Mouse (Mus musculus): ENCODE results near the gene Pla2g2f. TPM values are rescaled to one million over a fixed set of nuclear protein-coding genes. Genes with fewer than 3 reads are reported as not detected.

Gene Pla2g2f
- polyA plus RNA-seq, 1 experiment: not detected

- no peak overlapping the region for H3K4me3 ChIP-seq (ENCODE audit: insufficient read depth, low read depth, low read length)
- H3K27ac ChIP-seq (ENCODE audit: insufficient read depth, low read depth, low read length): no peak overlapping the region
- H3K36me3 ChIP-seq (ENCODE audit: control insufficient read depth, insufficient read depth, low read length): no peaks in the 10 kb centered on the region
- peaks cover 3% of the 10 kb centered on the region; the same call in 1 of the 2 replicates for H3K4me1 ChIP-seq (ENCODE audit: control insufficient read depth, insufficient read depth, low read length)
- TF ChIP-seq CTCF (conservative IDR thresholded peaks at IDR 0.05; ENCODE audit: insufficient read depth, insufficient read length, low read depth, low read length): no peak
- no peak for TF ChIP-seq POLR2A (IDR thresholded peaks at IDR 0.05; ENCODE audit: low read depth, low read length)
- peak; percentile 53 for DNase-seq
- no peaks in the 10 kb centered on the region for H3K27me3 ChIP-seq (replicated peaks; ENCODE audit: control insufficient read depth, insufficient read depth, low read length)
- 58% methylated on average over 10 of the region's 10 CpGs for WGBS
Observed at GRCm38 (mm10) chr4:138771970-138772369, 14.5 kb upstream of the Pla2g2f start.

- no peak for TF ChIP-seq CTCF (conservative IDR thresholded peaks at IDR 0.05; ENCODE audit: insufficient read depth, insufficient read length, low read depth, low read length)
- no peak for TF ChIP-seq POLR2A (IDR thresholded peaks at IDR 0.05; ENCODE audit: low read depth, low read length)
- no peaks in the 10 kb centered on the region for H3K4me1 ChIP-seq (ENCODE audit: control insufficient read depth, insufficient read depth, low read length)
- DNase-seq: no peak
- WGBS: 58% methylated on average over 9 of the region's 9 CpGs
- no peaks in the 10 kb centered on the region for H3K27me3 ChIP-seq (replicated peaks; ENCODE audit: control insufficient read depth, insufficient read depth, low read length)
- no peaks in the 10 kb centered on the region for H3K36me3 ChIP-seq (ENCODE audit: control insufficient read depth, insufficient read depth, low read length)
- no peak overlapping the region for H3K4me3 ChIP-seq (ENCODE audit: insufficient read depth, low read depth, low read length)
- no peak overlapping the region for H3K27ac ChIP-seq (ENCODE audit: insufficient read depth, low read depth, low read length)
Observed at GRCm38 (mm10) chr4:138762266-138762665, 4.8 kb upstream of the Pla2g2f start.

- H3K27me3 ChIP-seq (replicated peaks; ENCODE audit: control insufficient read depth, insufficient read depth, low read length): no peaks in the 10 kb centered on the region
- DNase-seq: no peak
- H3K4me1 ChIP-seq (ENCODE audit: control insufficient read depth, insufficient read depth, low read length): no peaks in the 10 kb centered on the region
- TF ChIP-seq POLR2A (IDR thresholded peaks at IDR 0.05; ENCODE audit: low read depth, low read length): no peak
- TF ChIP-seq CTCF (conservative IDR thresholded peaks at IDR 0.05; ENCODE audit: insufficient read depth, insufficient read length, low read depth, low read length): no peak
- H3K4me3 ChIP-seq (ENCODE audit: insufficient read depth, low read depth, low read length): no peak overlapping the region
- 87% methylated on average over 11 of the region's 11 CpGs for WGBS
- no peak overlapping the region for H3K27ac ChIP-seq (ENCODE audit: insufficient read depth, low read depth, low read length)
- H3K36me3 ChIP-seq (ENCODE audit: control insufficient read depth, insufficient read depth, low read length): no peaks in the 10 kb centered on the region
Observed at GRCm38 (mm10) chr4:138755983-138756382, 1.4 kb downstream of the Pla2g2f start.

GRCm38 (mm10) chr4:138755439-138755838, 2.0 kb downstream of the Pla2g2f start:
- Histone ChIP-seq H3K4me3 (ENCODE audit: insufficient read depth, low read depth, low read length) (no peak overlapping the region), H3K27ac (ENCODE audit: insufficient read depth, low read depth, low read length) (no peak overlapping the region), H3K27me3 (replicated peaks; ENCODE audit: control insufficient read depth, insufficient read depth, low read length) (no peaks in the 10 kb centered on the region), H3K4me1 (ENCODE audit: control insufficient read depth, insufficient read depth, low read length) (no peaks in the 10 kb centered on the region), H3K36me3 (ENCODE audit: control insufficient read depth, insufficient read depth, low read length) (no peaks in the 10 kb centered on the region)
- WGBS: 71% methylated on average over 4 of the region's 4 CpGs
- DNase-seq: no peak
- TF ChIP-seq POLR2A (IDR thresholded peaks at IDR 0.05; ENCODE audit: low read depth, low read length): no peak
- TF ChIP-seq CTCF (conservative IDR thresholded peaks at IDR 0.05; ENCODE audit: insufficient read depth, insufficient read length, low read depth, low read length): no peak

GRCm38 (mm10) chr4:138754432-138754831, 3.0 kb downstream of the Pla2g2f start:
- no peaks in the 10 kb centered on the region for H3K4me1 ChIP-seq (ENCODE audit: control insufficient read depth, insufficient read depth, low read length)
- no peak for DNase-seq
- no peaks in the 10 kb centered on the region for H3K27me3 ChIP-seq (replicated peaks; ENCODE audit: control insufficient read depth, insufficient read depth, low read length)
- no peak overlapping the region for H3K27ac ChIP-seq (ENCODE audit: insufficient read depth, low read depth, low read length)
- TF ChIP-seq CTCF (conservative IDR thresholded peaks at IDR 0.05; ENCODE audit: insufficient read depth, insufficient read length, low read depth, low read length) (no peak), POLR2A (IDR thresholded peaks at IDR 0.05; ENCODE audit: low read depth, low read length) (no peak)
- 86% methylated on average over 9 of the region's 9 CpGs for WGBS
- no peaks in the 10 kb centered on the region for H3K36me3 ChIP-seq (ENCODE audit: control insufficient read depth, insufficient read depth, low read length)
- no peak overlapping the region for H3K4me3 ChIP-seq (ENCODE audit: insufficient read depth, low read depth, low read length)

GRCm38 (mm10) chr4:138753608-138754007, 3.8 kb downstream of the Pla2g2f start:
- Histone ChIP-seq H3K4me3 (ENCODE audit: insufficient read depth, low read depth, low read length) (no peak overlapping the region), H3K4me1 (ENCODE audit: control insufficient read depth, insufficient read depth, low read length) (no peaks in the 10 kb centered on the region), H3K27ac (ENCODE audit: insufficient read depth, low read depth, low read length) (no peak overlapping the region), H3K36me3 (ENCODE audit: control insufficient read depth, insufficient read depth, low read length) (no peaks in the 10 kb centered on the region), H3K27me3 (replicated peaks; ENCODE audit: control insufficient read depth, insufficient read depth, low read length) (no peaks in the 10 kb centered on the region)
- no peak for DNase-seq
- TF ChIP-seq POLR2A (IDR thresholded peaks at IDR 0.05; ENCODE audit: low read depth, low read length): no peak
- no peak for TF ChIP-seq CTCF (conservative IDR thresholded peaks at IDR 0.05; ENCODE audit: insufficient read depth, insufficient read length, low read depth, low read length)
- WGBS: 95% methylated on average over 3 of the region's 3 CpGs

GRCm38 (mm10) chr4:138752603-138753002, 4.8 kb downstream of the Pla2g2f start:
- no peaks in the 10 kb centered on the region for H3K27me3 ChIP-seq (replicated peaks; ENCODE audit: control insufficient read depth, insufficient read depth, low read length)
- H3K27ac ChIP-seq (ENCODE audit: insufficient read depth, low read depth, low read length): no peak overlapping the region
- WGBS: 97% methylated on average over 6 of the region's 6 CpGs
- TF ChIP-seq CTCF (conservative IDR thresholded peaks at IDR 0.05; ENCODE audit: insufficient read depth, insufficient read length, low read depth, low read length): no peak
- TF ChIP-seq POLR2A (IDR thresholded peaks at IDR 0.05; ENCODE audit: low read depth, low read length): no peak
- H3K4me3 ChIP-seq (ENCODE audit: insufficient read depth, low read depth, low read length): no peak overlapping the region
- H3K36me3 ChIP-seq (ENCODE audit: control insufficient read depth, insufficient read depth, low read length): no peaks in the 10 kb centered on the region
- no peak for DNase-seq
- no peaks in the 10 kb centered on the region for H3K4me1 ChIP-seq (ENCODE audit: control insufficient read depth, insufficient read depth, low read length)

All from kidney, adult 2 months (tissue).